Mouse (Mus musculus) stomach, postnatal 0 days (tissue): ENCODE measurements at regions not wholly inside any gene's neighbourhood (a gene's known extent, or its start where the extent isn't known, plus 50 kb on each side); places are given as distances from the start of the nearest gene placed in this dataset.
A peak's percentile ranks its signal among the peaks of the same experiment; 100 is the strongest.

Source experiments
- ATAC-seq: fragments of 200-750 bp; cut with Nextera tagmentation; 2 replicates; pipeline ENCODE4 v1.8.0; 2017; ENCODE audit not compliant: low FRiP score, low TSS enrichment
- DNase-seq: peaks from one replicate; pipeline ENCODE4 v3.0.0-alpha.2; 2016; ENCODE audit warnings: low spot score
- H3K27ac ChIP-seq: fragments of 300-500 bp; sonication (generic); replicated peaks from 2 replicates; pipeline ENCODE4 v1.5.1; 2014; ENCODE audit warnings: mild to moderate bottlenecking, control low read depth
- H3K27me3 ChIP-seq: fragments of 300-500 bp; sonication (generic); 2 replicates; pipeline ENCODE4 v1.6.1; 2014; ENCODE audit warnings: low read length; ENCODE audit not compliant: control insufficient read depth, insufficient read depth
- H3K36me3 ChIP-seq: fragments of 300-500 bp; sonication (generic); 2 replicates; pipeline ENCODE4 v1.6.1; 2014; ENCODE audit warnings: low read length, mixed read lengths; ENCODE audit not compliant: control insufficient read depth, insufficient read depth
- H3K4me1 ChIP-seq: fragments of 300-500 bp; sonication (generic); replicated peaks from 2 replicates; pipeline ENCODE4 v1.6.1; 2014; ENCODE audit warnings: antibody characterized with exemption; ENCODE audit not compliant: control insufficient read depth, insufficient read depth
- H3K4me2 ChIP-seq: fragments of 300-500 bp; sonication (generic); replicated peaks from 2 replicates; pipeline ENCODE4 v1.6.1; 2014; ENCODE audit warnings: low read depth, mild to moderate bottlenecking, control low read depth, moderate library complexity
- H3K4me3 ChIP-seq: fragments of 300-500 bp; sonication (generic); 2 replicates; pipeline ENCODE4 v1.5.1; 2014; ENCODE audit warnings: low read depth, low read length, control low read depth
- H3K9ac ChIP-seq: fragments of 300-500 bp; sonication (generic); 2 replicates; pipeline ENCODE4 v1.6.1; 2014; ENCODE audit warnings: mild to moderate bottlenecking, low read length, control low read depth, mixed read lengths
- H3K9me3 ChIP-seq: fragments of 300-500 bp; sonication (generic); 2 replicates; pipeline ENCODE4 v1.6.1; 2016; ENCODE audit warnings: low read length; ENCODE audit not compliant: control insufficient read depth
- CTCF ChIP-seq: IDR thresholded peaks from 2 replicates; pipeline ENCODE4 v1.5.1; 2016; ENCODE audit warnings: antibody characterized with exemption, low read depth, mild to moderate bottlenecking, moderate library complexity
- EP300 ChIP-seq: optimal IDR thresholded peaks from 2 replicates; pipeline ENCODE3; 2016; ENCODE audit warnings: antibody characterized with exemption
- WGBS: fragments of 180-500 bp; shearing (Covaris S2); extraction: QIAGEN DNeasy Blood & Tissue Kit; methylation state at CpG from one replicate; pipeline ENCODE4 v1.1.7; 2014; 5-methylcytosine and 5-hydroxymethylcytosine counted together

DNA sequence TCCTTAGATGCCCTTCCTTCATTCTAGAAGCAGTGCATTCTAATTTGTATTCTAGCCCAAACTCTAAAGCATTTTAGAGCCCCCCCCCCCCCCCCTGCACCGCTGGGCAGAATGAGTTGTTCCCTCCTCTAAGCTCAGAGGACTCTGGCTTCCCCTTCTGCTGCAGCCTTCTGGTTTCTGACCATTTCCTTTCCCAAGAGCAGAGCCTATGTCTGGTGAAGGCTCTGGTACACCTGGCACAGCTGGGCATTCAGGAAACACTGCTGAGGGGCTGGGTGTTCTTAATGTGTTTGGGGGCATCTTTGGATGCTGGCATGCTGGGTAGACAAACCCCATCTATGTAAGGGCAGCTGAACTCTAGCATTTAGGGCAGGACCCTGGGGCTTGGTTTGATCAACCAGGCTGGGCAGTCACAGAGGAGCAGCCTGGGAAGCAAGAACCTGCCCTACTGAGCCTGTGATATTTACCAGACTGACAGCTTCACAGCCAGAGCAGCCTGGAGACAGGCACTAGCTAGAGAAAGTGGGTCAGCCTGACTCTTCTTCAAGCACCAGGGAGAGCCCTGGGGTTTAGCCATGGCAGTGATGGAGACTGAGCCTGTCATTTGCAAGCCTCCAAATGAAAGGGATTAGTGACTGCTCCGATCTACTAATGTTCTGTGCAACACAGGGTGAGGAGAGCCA is 469.7 kb downstream of the Rps24 start:
- no peak for DNase-seq
- no peak overlapping the region for H3K27ac ChIP-seq
- TF ChIP-seq EP300 (no peak), CTCF (no peak)

DNA sequence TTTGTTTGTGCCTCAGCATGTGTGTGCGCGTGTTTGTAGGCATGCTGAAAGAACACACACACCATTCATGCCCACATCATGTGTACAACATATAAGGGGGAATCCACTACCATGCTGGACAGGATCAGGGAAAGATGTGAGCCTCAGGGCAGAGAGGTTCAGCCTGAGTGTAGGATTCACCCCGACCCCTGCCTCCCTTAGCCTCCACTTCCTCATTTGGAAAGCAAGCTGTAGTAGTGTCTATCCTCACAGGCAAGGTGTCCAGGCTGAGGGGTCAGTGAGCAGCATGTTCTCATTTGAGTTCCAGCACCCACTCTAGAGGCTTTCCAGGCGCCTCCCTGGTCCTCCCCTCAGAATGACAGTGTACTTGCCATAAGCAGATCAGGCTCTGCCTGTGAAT is 470.5 kb downstream of the Rps24 start:
- no peaks in the 10 kb centered on the region for H3K36me3 ChIP-seq
- TF ChIP-seq EP300 (no peak), CTCF (no peak)
- no peaks in the 10 kb centered on the region for H3K27me3 ChIP-seq
- H3K4me3 ChIP-seq: no peak overlapping the region
- ATAC-seq (no peak), DNase-seq (no peak)
- no peak overlapping the region for H3K27ac ChIP-seq
- no peak overlapping the region for H3K9ac ChIP-seq
- H3K4me2 ChIP-seq: no peak overlapping the region
- WGBS: 83% methylated on average over 4 of the region's 4 CpGs
- H3K9me3 ChIP-seq: no peaks in the 10 kb centered on the region
- no peaks in the 10 kb centered on the region for H3K4me1 ChIP-seq

More for the DNA sequence above, 469.7 kb downstream of the Rps24 start:
- Histone ChIP-seq H3K36me3 (no peaks in the 10 kb centered on the region), H3K27me3 (no peaks in the 10 kb centered on the region), H3K4me2 (no peak overlapping the region), H3K4me1 (no peaks in the 10 kb centered on the region), H3K9me3 (no peaks in the 10 kb centered on the region), H3K4me3 (no peak overlapping the region), H3K9ac (no peak overlapping the region)
- ATAC-seq: no peak
- 53% methylated on average over 2 of the region's 2 CpGs for WGBS

DNA sequence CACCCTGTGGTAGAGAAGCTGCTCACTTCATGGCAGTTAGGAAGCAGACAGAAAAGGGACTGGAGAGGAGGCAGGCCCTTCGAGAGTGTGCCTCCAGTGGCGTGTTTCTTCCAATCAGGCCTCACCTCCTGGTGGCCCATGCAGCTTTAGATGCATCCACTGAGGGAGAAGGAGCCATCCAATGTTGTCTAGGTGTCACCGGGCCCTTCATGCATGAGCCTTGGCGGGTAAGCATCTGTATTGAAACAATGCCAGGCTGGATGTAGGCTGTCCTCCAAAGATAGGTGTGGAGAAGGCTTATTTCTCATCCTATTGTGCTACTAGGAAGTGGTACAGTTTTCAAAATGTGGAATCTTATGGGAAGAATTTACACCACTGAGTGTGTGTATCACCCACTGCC is 471.9 kb downstream of the Rps24 start:
- DNase-seq (no peak), ATAC-seq (no peak)
- no peak overlapping the region for H3K4me3 ChIP-seq
- no peak overlapping the region for H3K9ac ChIP-seq
- WGBS: 89% methylated on average over 4 of the region's 4 CpGs
- H3K9me3 ChIP-seq: no peaks in the 10 kb centered on the region
- no peak for TF ChIP-seq CTCF
- no peaks in the 10 kb centered on the region for H3K36me3 ChIP-seq
- no peaks in the 10 kb centered on the region for H3K27me3 ChIP-seq
- H3K27ac ChIP-seq: no peak overlapping the region
- H3K4me2 ChIP-seq: no peak overlapping the region
- no peaks in the 10 kb centered on the region for H3K4me1 ChIP-seq

DNA sequence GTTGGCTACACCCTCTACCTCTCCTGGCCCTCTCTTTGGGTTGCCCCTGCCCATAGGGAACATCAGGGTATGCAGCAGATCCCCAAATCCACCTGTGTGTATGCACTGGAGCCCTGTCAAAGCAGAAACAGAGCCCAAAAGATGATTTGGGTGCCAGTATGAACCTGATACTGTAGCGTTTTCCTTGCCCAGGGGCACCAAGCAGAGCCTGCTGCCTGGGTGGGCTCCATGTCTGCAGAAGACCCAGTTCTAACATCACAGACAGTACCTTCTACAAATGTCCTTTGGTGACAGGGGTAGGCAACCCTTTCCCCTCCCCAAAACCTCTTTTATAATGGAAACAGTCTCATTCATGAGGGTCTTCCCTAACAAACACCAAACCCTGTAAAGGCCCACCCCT is 472.5 kb downstream of the Rps24 start:
- no peak for TF ChIP-seq CTCF
- no peak for TF ChIP-seq EP300
- Histone ChIP-seq H3K4me2 (no peak overlapping the region), H3K4me3 (no peak overlapping the region), H3K36me3 (no peaks in the 10 kb centered on the region), H3K9ac (no peak overlapping the region), H3K27me3 (no peaks in the 10 kb centered on the region), H3K4me1 (no peaks in the 10 kb centered on the region), H3K27ac (no peak overlapping the region), H3K9me3 (no peaks in the 10 kb centered on the region)
- no peak for ATAC-seq
- DNase-seq: no peak
- 88% methylated on average over 1 of the region's 1 CpGs for WGBS

DNA sequence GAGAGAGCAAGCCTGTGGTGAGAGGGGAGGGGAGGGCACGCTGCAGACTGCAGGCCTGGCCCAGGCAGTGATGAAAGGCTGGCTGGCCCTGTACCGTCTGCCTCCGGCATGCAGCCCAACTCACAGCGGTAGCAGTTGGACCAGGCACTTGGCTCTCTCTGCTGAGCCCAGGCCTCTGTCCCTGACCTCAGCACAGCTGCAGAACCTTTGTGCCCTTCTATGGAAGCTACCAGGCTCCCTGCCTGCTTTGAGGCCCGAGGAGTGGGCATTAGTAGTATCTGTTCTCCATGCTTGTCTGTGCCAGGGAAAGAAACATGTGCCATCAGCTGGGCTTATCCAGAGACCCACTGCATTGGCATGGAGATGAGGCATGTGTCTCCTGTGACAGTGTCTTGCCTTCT is 473.2 kb downstream of the Rps24 start:
- Histone ChIP-seq H3K9me3 (no peaks in the 10 kb centered on the region), H3K27ac (0 out of 2 replicates have a peak overlapping the region, but pooled peaks have one; percentile 18), H3K36me3 (no peaks in the 10 kb centered on the region), H3K27me3 (no peaks in the 10 kb centered on the region), H3K4me3 (no peak overlapping the region), H3K4me1 (no peaks in the 10 kb centered on the region), H3K9ac (no peak overlapping the region), H3K4me2 (no peak overlapping the region)
- DNase-seq (no peak), ATAC-seq (no peak)
- 48% methylated on average over 5 of the region's 5 CpGs for WGBS
- no peak for TF ChIP-seq EP300
- no peak for TF ChIP-seq CTCF

DNA sequence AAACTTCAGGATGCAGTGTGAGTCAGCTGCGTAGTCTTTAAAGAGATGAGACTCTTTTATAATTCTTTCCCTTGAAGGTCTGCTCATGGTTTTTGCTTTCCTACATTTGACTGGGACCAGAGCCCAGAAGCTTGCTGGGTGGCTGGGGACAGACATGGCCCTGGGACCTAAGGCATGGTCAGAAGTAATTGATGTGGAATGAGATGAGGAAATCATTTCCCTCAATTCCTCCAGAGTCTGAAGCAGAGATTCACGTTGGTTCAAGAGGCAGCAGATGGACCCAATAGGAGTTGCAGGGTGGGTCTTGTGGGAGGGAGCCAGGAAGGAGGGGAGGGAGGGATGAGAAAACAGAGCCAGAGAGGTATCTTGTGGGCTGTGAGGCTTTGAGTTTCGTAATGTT is 473.9 kb downstream of the Rps24 start:
- WGBS: 53% methylated on average over 3 of the region's 3 CpGs
- DNase-seq: no peak
- no peak overlapping the region for H3K4me3 ChIP-seq
- no peaks in the 10 kb centered on the region for H3K36me3 ChIP-seq
- no peaks in the 10 kb centered on the region for H3K4me1 ChIP-seq
- no peak overlapping the region for H3K4me2 ChIP-seq
- H3K27ac ChIP-seq: no peak overlapping the region
- ATAC-seq: no peak
- H3K9me3 ChIP-seq: no peaks in the 10 kb centered on the region
- TF ChIP-seq CTCF (no peak), EP300 (no peak)
- no peak overlapping the region for H3K9ac ChIP-seq
- no peaks in the 10 kb centered on the region for H3K27me3 ChIP-seq
